Mouse (Mus musculus) kidney, postnatal 0 days (tissue): ENCODE data around the gene Ndufb7. TPM values are rescaled to one million over a fixed set of nuclear protein-coding genes. Genes with fewer than 3 reads are reported as not detected.
A peak's percentile ranks its signal among the peaks of the same experiment; 100 is the strongest.

Experiments
- ATAC-seq: fragments of 200-750 bp; cut with Nextera tagmentation; replicated peaks from 2 replicates; pipeline ENCODE4 v1.8.0; 2017; ENCODE audit warnings: low read depth, moderate number of reproducible peaks, moderate TSS enrichment, moderate library complexity; ENCODE audit not compliant: low FRiP score
- DNase-seq: peaks from one replicate; pipeline ENCODE4 v3.0.0-alpha.2; 2016; ENCODE audit warnings: low spot score
- H3K27ac ChIP-seq: fragments of 300-500 bp; sonication (generic); 2 replicates; pipeline ENCODE4 v1.5.1; 2014; ENCODE audit warnings: mild to moderate bottlenecking
- H3K27me3 ChIP-seq: fragments of 300-500 bp; sonication (generic); 2 replicates; pipeline ENCODE4 v1.6.1; 2014; ENCODE audit warnings: low read length, mixed read lengths; ENCODE audit not compliant: insufficient read depth
- H3K36me3 ChIP-seq: fragments of 300-500 bp; sonication (generic); 2 replicates; pipeline ENCODE4 v1.6.1; 2014; ENCODE audit warnings: low read length, mixed read lengths; ENCODE audit not compliant: insufficient read depth
- H3K4me1 ChIP-seq: fragments of 300-500 bp; sonication (generic); replicated peaks from 2 replicates; pipeline ENCODE4 v1.6.1; 2014; ENCODE audit warnings: antibody characterized with exemption, low read length, mixed read lengths; ENCODE audit not compliant: insufficient read depth
- H3K4me2 ChIP-seq: fragments of 300-500 bp; sonication (generic); 2 replicates; pipeline ENCODE4 v1.6.1; 2014; ENCODE audit warnings: mild to moderate bottlenecking, low read length, moderate library complexity, mixed read lengths
- H3K4me3 ChIP-seq: fragments of 300-500 bp; sonication (generic); replicated peaks from 2 replicates; pipeline ENCODE4 v1.5.1; 2014; ENCODE audit warnings: low read depth, low read length
- H3K9ac ChIP-seq: fragments of 300-500 bp; sonication (generic); 2 replicates; pipeline ENCODE4 v1.6.1; 2014; ENCODE audit warnings: low read depth, low read length
- H3K9me3 ChIP-seq: fragments of 300-500 bp; sonication (generic); replicated peaks from 2 replicates; pipeline ENCODE4 v1.6.1; 2016; ENCODE audit warnings: low read length, inconsistent platforms, mixed read lengths
- CTCF ChIP-seq: IDR thresholded peaks from 2 replicates; pipeline ENCODE4 v1.5.1; 2016; ENCODE audit warnings: antibody characterized with exemption, low read depth, mild to moderate bottlenecking, moderate library complexity
- WGBS: fragments of 180-500 bp; shearing (Covaris S2); extraction: QIAGEN DNeasy Blood & Tissue Kit; methylation state at CpG from one replicate; pipeline ENCODE4 v1.1.7; 2014; 5-methylcytosine and 5-hydroxymethylcytosine counted together
- polyA plus RNA-seq: library from polyadenylated mRNA; unstranded; fragments of >200 nt; fragmentation: Nextera tagmentation; extraction: Ambion mirVana; gene quantifications from 2 replicates; pipeline ENCODE4 v1.2.1, GENCODE M21; 2015

Ndufb7 gene
- polyA plus RNA-seq, 1 experiment from 2014 or later: 515 TPM

DNA sequence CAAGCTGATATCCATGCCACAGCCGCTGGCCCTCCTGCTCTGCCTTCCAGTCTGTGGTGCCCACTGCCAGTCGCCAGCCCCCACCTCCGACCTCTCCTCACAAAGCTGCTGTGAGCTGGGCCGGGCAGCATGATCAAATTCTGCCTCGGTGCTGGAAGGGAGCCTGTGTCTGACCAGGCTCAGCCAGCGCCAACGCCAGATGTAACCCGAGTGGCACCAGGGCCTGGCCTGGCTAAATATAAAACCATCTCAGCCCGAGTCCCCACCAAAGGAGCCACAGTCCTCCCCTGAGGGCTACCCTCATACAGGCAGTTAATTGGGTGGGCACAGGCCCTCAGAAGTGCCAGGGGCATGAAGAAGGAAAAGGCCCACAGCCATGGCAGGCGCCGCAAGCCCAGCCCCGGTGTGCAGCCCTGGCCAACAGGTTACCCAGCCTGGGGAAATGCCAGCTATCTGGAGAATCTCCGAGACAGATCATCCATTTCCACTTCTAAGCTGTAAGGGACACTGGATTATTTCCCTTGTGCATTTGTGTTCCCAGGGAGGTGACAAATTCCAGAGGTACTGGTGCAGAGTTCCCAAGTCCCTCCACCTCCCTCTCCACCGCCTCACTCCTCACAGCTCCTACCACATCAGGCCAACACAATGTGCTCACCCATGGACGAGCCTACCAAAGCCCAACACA, 8.3 kb downstream of the Ndufb7 start:
- H3K9ac ChIP-seq: peak overlapping the region; percentile 24; the same call in 1 of the 2 replicates

DNA sequence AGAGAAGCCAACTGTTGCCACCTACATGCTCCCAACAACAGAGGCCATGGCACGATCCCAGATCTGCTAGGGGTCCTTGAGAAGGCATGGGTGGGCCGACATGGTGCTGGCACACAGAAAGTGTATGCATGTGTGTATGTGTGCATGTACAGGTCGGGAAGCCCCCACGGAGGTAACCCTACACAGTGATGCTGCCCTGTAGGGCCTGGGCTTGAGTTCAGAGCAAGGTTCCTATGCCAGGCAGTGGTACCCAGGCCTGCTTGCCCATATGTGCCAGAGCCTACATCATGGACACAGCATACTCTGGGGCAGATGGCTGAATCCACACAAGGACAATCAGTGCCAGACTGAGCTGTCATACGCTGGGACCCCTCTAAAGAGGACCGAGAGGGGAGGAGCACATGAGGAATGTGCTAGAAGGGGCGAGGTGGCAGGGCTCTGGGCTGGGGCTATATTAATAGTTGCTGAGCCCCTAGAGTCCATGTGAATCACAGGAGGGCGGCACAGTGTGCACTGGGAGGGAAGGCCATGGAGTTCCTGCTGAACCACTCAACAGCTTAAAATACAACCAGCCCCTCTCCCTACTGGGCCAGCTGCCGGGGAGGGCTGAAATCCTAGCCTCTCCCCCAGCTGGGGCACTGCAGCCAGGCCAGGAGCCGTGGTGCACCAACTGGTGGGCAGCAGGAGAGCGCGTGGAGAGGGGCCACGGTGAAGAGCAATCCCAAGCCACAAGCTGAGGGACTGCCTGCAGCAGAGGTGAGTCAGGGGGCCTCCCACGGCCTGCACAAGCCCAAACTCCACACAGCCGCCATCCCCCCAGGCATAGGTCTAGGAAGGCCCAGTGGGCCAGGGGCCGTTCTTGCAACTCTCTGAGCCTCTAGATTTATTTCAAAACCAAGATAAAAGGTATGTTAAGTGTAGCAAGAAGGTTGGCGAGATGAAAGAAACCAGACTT, 9.4 kb downstream of the Ndufb7 start:
- 52% methylated on average over 17 of the region's 17 CpGs for WGBS
- H3K9me3 ChIP-seq: no peaks in the 10 kb centered on the region
- peak overlapping the region; percentile 51 for H3K27ac ChIP-seq
- no peaks in the 10 kb centered on the region for H3K27me3 ChIP-seq
- H3K4me2 ChIP-seq: no peak overlapping the region
- TF ChIP-seq CTCF: no peak
- no peak overlapping the region for H3K9ac ChIP-seq
- ATAC-seq: no peak
- H3K4me3 ChIP-seq: no peak overlapping the region
- peaks cover 31% of the 10 kb centered on the region for H3K4me1 ChIP-seq
- no peak for DNase-seq
- peaks cover 13% of the 10 kb centered on the region; the same call in 1 of the 2 replicates for H3K36me3 ChIP-seq

More for the DNA sequence above, 8.3 kb downstream of the Ndufb7 start:
- Histone ChIP-seq H3K4me3 (no peak overlapping the region), H3K4me1 (peaks cover 31% of the 10 kb centered on the region), H3K27ac (peak overlapping the region; percentile 47; the same call in 1 of the 2 replicates), H3K9me3 (no peaks in the 10 kb centered on the region), H3K36me3 (peaks cover 20% of the 10 kb centered on the region; the same call in 1 of the 2 replicates), H3K27me3 (no peaks in the 10 kb centered on the region), H3K4me2 (no peak overlapping the region)
- no peak for TF ChIP-seq CTCF
- DNase-seq (no peak), ATAC-seq (no peak)
- 56% methylated on average over 15 of the region's 15 CpGs for whole genome bisulfite sequencing

DNA sequence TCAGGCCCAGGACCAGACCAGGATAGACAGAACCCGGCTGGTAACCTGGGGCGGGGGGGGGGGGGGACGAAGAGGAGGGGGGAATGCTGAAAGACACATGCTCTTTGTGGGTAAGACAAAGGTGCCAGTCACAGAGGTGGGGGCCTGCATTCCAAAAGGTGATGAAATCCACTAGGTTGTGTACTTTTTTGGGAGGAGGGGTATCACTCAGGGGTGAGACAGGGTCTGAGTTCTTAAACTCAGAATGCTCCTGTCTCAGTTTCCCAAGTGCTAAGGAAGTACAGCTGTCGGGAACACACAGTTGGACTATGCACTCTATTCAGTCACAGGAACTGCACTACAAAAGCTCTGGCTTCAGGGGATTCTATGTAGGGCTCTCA, 10.0 kb downstream of the Ndufb7 start:
- Histone ChIP-seq H3K36me3 (peaks cover 7% of the 10 kb centered on the region; the same call in 1 of the 2 replicates), H3K27ac (peak overlapping the region; percentile 51), H3K9me3 (no peaks in the 10 kb centered on the region), H3K4me1 (peaks cover 31% of the 10 kb centered on the region), H3K9ac (no peak overlapping the region), H3K27me3 (no peaks in the 10 kb centered on the region), H3K4me3 (no peak overlapping the region), H3K4me2 (no peak overlapping the region)
- DNase-seq (no peak), ATAC-seq (no peak)
- no peak for TF ChIP-seq CTCF
- WGBS: 32% methylated on average over 2 of the region's 4 CpGs

GRCm38 (mm10) chr8:83576921-83577320, 10.4 kb downstream of the Ndufb7 start:
- Histone ChIP-seq H3K36me3 (peaks cover 4% of the 10 kb centered on the region; the same call in 1 of the 2 replicates), H3K27me3 (no peaks in the 10 kb centered on the region), H3K4me1 (peaks cover 31% of the 10 kb centered on the region), H3K4me3 (no peak overlapping the region), H3K4me2 (no peak overlapping the region), H3K27ac (peak overlapping the region; percentile 51; the same call in 1 of the 2 replicates), H3K9ac (no peak overlapping the region), H3K9me3 (no peaks in the 10 kb centered on the region)
- ATAC-seq (0 out of 2 replicates have a peak, but pooled peaks have one; percentile 2), DNase-seq (no peak)
- TF ChIP-seq CTCF: no peak
- WGBS: 51% methylated on average over 4 of the region's 4 CpGs

DNA sequence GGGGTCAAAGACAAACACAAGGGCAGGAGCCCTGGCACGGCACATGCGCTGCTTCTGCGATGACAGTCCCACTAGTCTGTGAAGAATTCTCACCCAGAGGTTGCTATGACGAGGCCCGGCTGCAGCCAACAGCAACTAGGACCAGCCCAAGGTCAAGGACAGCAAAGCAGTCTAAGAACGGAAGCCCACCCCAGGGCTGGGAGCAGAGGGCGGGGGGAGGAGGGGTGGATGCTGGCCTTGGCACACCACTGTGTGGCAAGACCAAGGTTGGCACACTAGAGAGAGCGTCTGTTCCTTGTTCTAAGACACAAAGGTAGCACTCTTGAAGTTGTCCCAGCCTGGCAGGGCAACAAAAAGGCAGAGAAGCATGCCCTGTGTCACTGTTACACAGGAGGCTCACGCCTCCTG, 10.9 kb downstream of the Ndufb7 start:
- H3K27ac ChIP-seq: peak overlapping the region; percentile 51; the same call in 1 of the 2 replicates
- 0 out of 2 replicates have a peak, but pooled peaks have one; percentile 2 for ATAC-seq
- 40% methylated on average over 9 of the region's 9 CpGs for WGBS
- no peak overlapping the region for H3K9ac ChIP-seq
- no peak overlapping the region for H3K4me2 ChIP-seq
- H3K27me3 ChIP-seq: no peaks in the 10 kb centered on the region
- H3K9me3 ChIP-seq: no peaks in the 10 kb centered on the region
- DNase-seq: no peak
- H3K4me1 ChIP-seq: peaks cover 31% of the 10 kb centered on the region
- no peak for TF ChIP-seq CTCF
- H3K4me3 ChIP-seq: no peak overlapping the region
- H3K36me3 ChIP-seq: no peaks in the 10 kb centered on the region
